Mouse (Mus musculus) lung, embryonic 14.5 days (tissue): ENCODE measurements around the gene 1500009C09Rik. TPM values are rescaled to one million over a fixed set of nuclear protein-coding genes. Genes with fewer than 3 reads are reported as not detected.

Source experiments
- ATAC-seq: fragments of 200-750 bp; cut with Nextera tagmentation; 2 replicates; pipeline ENCODE4 v1.8.0; 2017; ENCODE audit warnings: mild to moderate bottlenecking, moderate TSS enrichment, moderate library complexity; ENCODE audit not compliant: insufficient read depth
- DNase-seq: peaks from one replicate; pipeline ENCODE4 v3.0.0-alpha.2; 2015
- H3K27ac ChIP-seq: fragments of 300-500 bp; sonication (generic); 2 replicates; pipeline ENCODE4 v1.5.1; 2014; ENCODE audit warnings: low read depth, mild to moderate bottlenecking, moderate library complexity
- H3K27me3 ChIP-seq: fragments of 300-500 bp; sonication (generic); 2 replicates; pipeline ENCODE4 v1.6.1; 2014; ENCODE audit warnings: low read length, control low read depth; ENCODE audit not compliant: insufficient read depth
- H3K36me3 ChIP-seq: fragments of 300-500 bp; sonication (generic); 2 replicates; pipeline ENCODE4 v1.6.1; 2014; ENCODE audit warnings: control low read depth; ENCODE audit not compliant: insufficient read depth
- H3K4me1 ChIP-seq: fragments of 300-500 bp; sonication (generic); 2 replicates; pipeline ENCODE4 v1.6.1; 2014; ENCODE audit warnings: antibody characterized with exemption, control low read depth; ENCODE audit not compliant: insufficient read depth
- H3K4me2 ChIP-seq: fragments of 300-500 bp; sonication (generic); 2 replicates; pipeline ENCODE4 v1.6.1; 2014; ENCODE audit warnings: mild to moderate bottlenecking
- H3K4me3 ChIP-seq: fragments of 300-500 bp; sonication (generic); 2 replicates; pipeline ENCODE4 v1.5.1; 2014; ENCODE audit warnings: low read depth, low read length
- H3K9ac ChIP-seq: fragments of 300-500 bp; sonication (generic); 2 replicates; pipeline ENCODE4 v1.6.1; 2014
- H3K9me3 ChIP-seq: fragments of 300-500 bp; sonication (generic); 2 replicates; pipeline ENCODE4 v1.6.1; 2016; ENCODE audit warnings: low read depth, low read length, control low read depth
- CTCF ChIP-seq: IDR thresholded peaks from 2 replicates; pipeline ENCODE4 v1.5.1; 2016; ENCODE audit warnings: antibody characterized with exemption, low read depth
- WGBS: fragments of 180-500 bp; shearing (Covaris S2); extraction: QIAGEN DNeasy Blood & Tissue Kit; methylation state at CpG from one replicate; pipeline ENCODE4 v1.1.7; 2014; 5-methylcytosine and 5-hydroxymethylcytosine counted together
- polyA plus RNA-seq: library from polyadenylated mRNA; unstranded; fragments of >200 nt; fragmentation: Nextera tagmentation; extraction: Ambion mirVana; gene quantifications from 2 replicates; pipeline ENCODE4 v1.2.1, GENCODE M21; 2014

Gene 1500009C09Rik
- polyA plus RNA-seq, result not detected in 2 replicates

- Histone ChIP-seq H3K36me3 (no peaks in the 10 kb centered on the region), H3K27me3 (no peaks in the 10 kb centered on the region), H3K27ac (no peak within 1 kb of the TSS), H3K4me3 (no peak within 1 kb of the TSS), H3K9me3 (no peaks in the 10 kb centered on the region), H3K4me2 (no peak within 1 kb of the TSS), H3K4me1 (no peaks in the 10 kb centered on the region), H3K9ac (no peak within 1 kb of the TSS)
- 75% methylated on average over 6 of the region's 6 CpGs for WGBS
- DNase-seq (no peak), ATAC-seq (no peak)
- TF ChIP-seq CTCF, result no peak
Measured at GRCm38 (mm10) chr15:82252097-82252496, at the start of gene 1500009C09Rik. 1500009C09Rik (plus strand) TSS chr15:82252397.

- Histone ChIP-seq H3K4me3 (no peak overlapping the region), H3K36me3 (peaks cover 78% of the 10 kb centered on the region), H3K27me3 (peaks cover 27% of the 10 kb centered on the region), H3K9me3 (no peaks in the 10 kb centered on the region), H3K4me1 (no peaks in the 10 kb centered on the region), H3K27ac (no peak overlapping the region), H3K4me2 (no peak overlapping the region), H3K9ac (no peak overlapping the region)
- 95% methylated on average over 10 of the region's 10 CpGs for WGBS
- DNase-seq (no peak), ATAC-seq (no peak)
- no peak for TF ChIP-seq CTCF
Measured at GRCm38 (mm10) chr15:82203090-82203489, 49.1 kb upstream of the 1500009C09Rik start.

DNA sequence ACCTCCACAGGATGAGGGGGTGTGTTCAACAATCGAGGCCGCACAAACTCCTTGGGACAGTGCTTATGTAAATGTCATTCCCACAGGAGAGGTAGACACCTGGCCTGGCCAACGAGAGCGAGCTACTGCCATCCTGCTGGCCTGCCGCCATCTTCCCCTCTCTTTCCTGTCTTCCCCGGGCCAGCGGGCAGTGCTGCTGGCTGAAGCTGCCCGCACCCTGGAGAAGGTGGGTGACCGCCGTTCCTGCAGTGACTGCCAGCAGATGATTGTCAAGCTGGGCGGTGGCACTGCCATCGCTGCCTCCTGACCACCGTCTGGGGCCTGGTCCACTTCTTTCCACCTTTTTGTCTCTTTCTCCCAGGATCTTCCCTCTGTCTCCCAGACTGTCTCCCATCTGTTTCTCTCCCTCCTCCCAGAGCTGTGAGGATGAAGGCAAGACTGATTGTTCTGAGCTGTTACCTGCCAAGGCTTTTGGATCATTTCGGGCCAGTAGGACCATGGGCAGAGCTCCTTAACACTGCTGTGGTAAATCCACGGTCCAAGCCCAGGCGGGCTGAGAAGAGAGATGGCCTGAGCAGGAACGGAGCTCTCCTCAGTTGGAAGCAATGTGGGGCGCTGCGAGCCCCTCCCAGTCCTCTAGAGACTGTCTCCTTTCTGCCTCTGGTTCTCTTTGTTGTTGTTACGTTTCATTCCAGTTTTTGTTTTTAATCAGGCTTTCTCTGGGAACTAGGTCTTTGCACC is 48.4 kb upstream of the 1500009C09Rik start:
- Histone ChIP-seq H3K27me3 (peaks cover 34% of the 10 kb centered on the region), H3K4me3 (no peak overlapping the region), H3K27ac (no peak overlapping the region), H3K9me3 (no peaks in the 10 kb centered on the region), H3K36me3 (peaks cover 71% of the 10 kb centered on the region), H3K4me2 (no peak overlapping the region), H3K9ac (no peak overlapping the region), H3K4me1 (no peaks in the 10 kb centered on the region)
- no peak for TF ChIP-seq CTCF
- 84% methylated on average over 20 of the region's 20 CpGs for WGBS
- DNase-seq (no peak), ATAC-seq (no peak)

- 65% methylated on average over 10 of the region's 10 CpGs for WGBS
- H3K9me3 ChIP-seq, result no peaks in the 10 kb centered on the region
- ATAC-seq (no peak), DNase-seq (no peak)
- no peak for TF ChIP-seq CTCF
- no peak overlapping the region for H3K4me3 ChIP-seq
- peaks cover 60% of the 10 kb centered on the region for H3K36me3 ChIP-seq
- H3K27ac ChIP-seq, result no peak overlapping the region
- H3K27me3 ChIP-seq, result peaks cover 44% of the 10 kb centered on the region
- no peaks in the 10 kb centered on the region for H3K4me1 ChIP-seq
- H3K4me2 ChIP-seq, result no peak overlapping the region
- no peak overlapping the region for H3K9ac ChIP-seq
Measured at GRCm38 (mm10) chr15:82204680-82205371, 47.4 kb upstream of the 1500009C09Rik start.

GRCm38 (mm10) chr15:82206365-82207104 is 45.7 kb upstream of the 1500009C09Rik start:
- ATAC-seq (peak; percentile 70), DNase-seq (peak; percentile 72)
- H3K27me3 ChIP-seq, result peaks cover 61% of the 10 kb centered on the region
- peaks cover 46% of the 10 kb centered on the region for H3K36me3 ChIP-seq
- no peak overlapping the region for H3K4me2 ChIP-seq
- H3K4me3 ChIP-seq, result no peak overlapping the region
- TF ChIP-seq CTCF, result no peak
- H3K4me1 ChIP-seq, result no peaks in the 10 kb centered on the region
- H3K27ac ChIP-seq, result no peak overlapping the region
- no peak overlapping the region for H3K9ac ChIP-seq
- H3K9me3 ChIP-seq, result no peaks in the 10 kb centered on the region
- 41% methylated on average over 9 of the region's 9 CpGs for WGBS

DNA sequence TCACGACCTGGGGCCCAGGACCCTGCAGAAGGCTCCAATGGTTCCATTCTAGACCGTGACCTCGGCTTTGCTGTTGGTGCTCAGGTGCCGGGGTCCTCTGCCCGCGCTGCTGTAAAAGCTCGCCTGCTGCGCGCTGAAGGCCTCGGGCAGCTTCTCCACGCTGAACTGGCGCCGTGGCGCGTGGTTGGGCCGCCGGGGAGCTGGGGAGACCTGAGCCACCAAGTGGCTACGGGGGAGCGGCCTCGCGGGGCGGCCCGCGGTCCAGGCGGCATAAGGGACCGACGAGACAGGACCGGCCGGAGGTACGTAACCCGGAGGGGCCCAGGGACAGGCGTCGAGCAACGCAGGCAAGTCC is 45.1 kb upstream of the 1500009C09Rik start:
- TF ChIP-seq CTCF, result no peak
- 11% methylated on average over 34 of the region's 34 CpGs for WGBS
- H3K27ac ChIP-seq, result no peak overlapping the region
- no peak overlapping the region for H3K9ac ChIP-seq
- H3K4me2 ChIP-seq, result no peak overlapping the region
- DNase-seq (no peak), ATAC-seq (no peak)
- H3K9me3 ChIP-seq, result no peaks in the 10 kb centered on the region
- no peaks in the 10 kb centered on the region for H3K4me1 ChIP-seq
- H3K4me3 ChIP-seq, result no peak overlapping the region
- peaks cover 67% of the 10 kb centered on the region for H3K27me3 ChIP-seq
- H3K36me3 ChIP-seq, result peaks cover 40% of the 10 kb centered on the region
